Mouse (Mus musculus) thymus, adult 2 months (tissue): ENCODE measurements around the gene Ism2.

Source experiments
- CTCF ChIP-seq: fragments of 200-500 bp; IDR thresholded peaks from 2 replicates; pipeline ENCODE4 v1.5.1; 2012; ENCODE audit warnings: mild to moderate bottlenecking, control low read depth, low read length, moderate library complexity, borderline replicate concordance; ENCODE audit not compliant: control insufficient read depth, poor library complexity, insufficient read depth; ENCODE audit errors: extremely low read depth
- POLR2A ChIP-seq: fragments of 200-500 bp; IDR thresholded peaks from 2 replicates; pipeline ENCODE4 v1.6.1; 2012; ENCODE audit warnings: mild to moderate bottlenecking, low read length, control low read depth, moderate library complexity; ENCODE audit not compliant: control insufficient read depth, poor library complexity, insufficient read depth; ENCODE audit errors: extremely low read depth

GRCm38 (mm10) chr12:87278118-87278730, 21.3 kb downstream of the Ism2 start:
- TF ChIP-seq POLR2A (no peak), CTCF (no peak)
